Mouse (Mus musculus) stomach, postnatal 0 days (tissue): ENCODE results near the gene Hdac4. TPM values are rescaled to one million over a fixed set of nuclear protein-coding genes. Genes with fewer than 3 reads are reported as not detected.

Experiments
- ATAC-seq: fragments of 200-750 bp; cut with Nextera tagmentation; 2 replicates; pipeline ENCODE4 v1.8.0; 2017; ENCODE audit not compliant: low FRiP score, low TSS enrichment
- DNase-seq: peaks from one replicate; pipeline ENCODE4 v3.0.0-alpha.2; 2016; ENCODE audit warnings: low spot score
- H3K27ac ChIP-seq: fragments of 300-500 bp; sonication (generic); replicated peaks from 2 replicates; pipeline ENCODE4 v1.5.1; 2014; ENCODE audit warnings: mild to moderate bottlenecking, control low read depth
- H3K27me3 ChIP-seq: fragments of 300-500 bp; sonication (generic); 2 replicates; pipeline ENCODE4 v1.6.1; 2014; ENCODE audit warnings: low read length; ENCODE audit not compliant: control insufficient read depth, insufficient read depth
- H3K36me3 ChIP-seq: fragments of 300-500 bp; sonication (generic); 2 replicates; pipeline ENCODE4 v1.6.1; 2014; ENCODE audit warnings: low read length, mixed read lengths; ENCODE audit not compliant: control insufficient read depth, insufficient read depth
- H3K4me1 ChIP-seq: fragments of 300-500 bp; sonication (generic); replicated peaks from 2 replicates; pipeline ENCODE4 v1.6.1; 2014; ENCODE audit warnings: antibody characterized with exemption; ENCODE audit not compliant: control insufficient read depth, insufficient read depth
- H3K4me2 ChIP-seq: fragments of 300-500 bp; sonication (generic); replicated peaks from 2 replicates; pipeline ENCODE4 v1.6.1; 2014; ENCODE audit warnings: low read depth, mild to moderate bottlenecking, control low read depth, moderate library complexity
- H3K4me3 ChIP-seq: fragments of 300-500 bp; sonication (generic); 2 replicates; pipeline ENCODE4 v1.5.1; 2014; ENCODE audit warnings: low read depth, low read length, control low read depth
- H3K9ac ChIP-seq: fragments of 300-500 bp; sonication (generic); 2 replicates; pipeline ENCODE4 v1.6.1; 2014; ENCODE audit warnings: mild to moderate bottlenecking, low read length, control low read depth, mixed read lengths
- H3K9me3 ChIP-seq: fragments of 300-500 bp; sonication (generic); 2 replicates; pipeline ENCODE4 v1.6.1; 2016; ENCODE audit warnings: low read length; ENCODE audit not compliant: control insufficient read depth
- CTCF ChIP-seq: IDR thresholded peaks from 2 replicates; pipeline ENCODE4 v1.5.1; 2016; ENCODE audit warnings: antibody characterized with exemption, low read depth, mild to moderate bottlenecking, moderate library complexity
- EP300 ChIP-seq: optimal IDR thresholded peaks from 2 replicates; pipeline ENCODE3; 2016; ENCODE audit warnings: antibody characterized with exemption
- WGBS: fragments of 180-500 bp; shearing (Covaris S2); extraction: QIAGEN DNeasy Blood & Tissue Kit; methylation state at CpG from one replicate; pipeline ENCODE4 v1.1.7; 2014; 5-methylcytosine and 5-hydroxymethylcytosine counted together
- polyA plus RNA-seq: library from polyadenylated mRNA; unstranded; fragments of >200 nt; fragmentation: Nextera tagmentation; extraction: Ambion mirVana; gene quantifications from 2 replicates; pipeline ENCODE4 v1.2.1, GENCODE M21; 2015

Hdac4 gene
- polyA plus RNA-seq, 1 experiment from 2014 or later: 10.9 TPM

DNA sequence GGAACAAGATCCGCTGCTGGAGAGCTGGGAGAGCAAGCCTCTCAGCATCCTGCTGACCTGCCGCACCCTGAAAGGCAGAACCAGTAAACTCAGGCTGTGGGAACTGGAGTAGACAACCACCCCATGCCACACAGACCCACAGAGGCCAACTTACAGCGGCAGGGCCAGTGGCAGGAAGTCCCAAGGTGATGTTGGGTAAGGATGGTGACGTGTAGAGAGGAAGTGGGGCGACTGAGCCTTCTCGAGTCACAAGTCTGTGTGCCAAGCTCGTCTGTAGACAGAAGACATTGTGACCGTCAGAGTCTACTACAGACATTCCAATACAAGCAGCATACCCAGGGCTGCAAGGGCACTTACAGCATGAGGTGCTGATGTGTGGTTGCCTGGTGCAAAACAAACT, 211.0 kb downstream of the Hdac4 start:
- Histone ChIP-seq H3K4me2 (no peak overlapping the region), H3K9ac (no peak overlapping the region), H3K36me3 (peaks cover 8% of the 10 kb centered on the region), H3K27ac (no peak overlapping the region), H3K27me3 (no peaks in the 10 kb centered on the region), H3K4me1 (no peaks in the 10 kb centered on the region), H3K4me3 (no peak overlapping the region), H3K9me3 (no peaks in the 10 kb centered on the region)
- DNase-seq (no peak), ATAC-seq (no peak)
- 80% methylated on average over 8 of the region's 8 CpGs for WGBS
- TF ChIP-seq EP300 (no peak), CTCF (no peak)

DNA sequence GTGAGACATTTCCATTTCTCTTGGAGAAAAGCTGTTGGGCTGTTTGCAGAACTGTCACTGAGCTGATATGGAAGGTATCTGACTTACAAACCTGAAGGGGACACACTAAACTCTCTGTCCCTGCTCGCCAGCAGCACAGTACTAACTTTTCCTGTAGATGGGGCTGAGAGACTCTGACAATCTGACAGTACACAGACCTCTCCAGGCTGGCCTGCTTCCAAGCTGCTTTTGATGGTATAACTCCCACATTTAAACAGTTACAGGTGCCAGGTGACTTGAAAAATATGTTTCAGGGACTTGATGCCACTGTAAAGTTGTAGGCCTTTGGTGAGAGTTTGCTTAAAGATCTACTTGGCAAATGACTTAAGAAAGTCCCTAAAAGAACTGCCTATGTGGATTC, 214.1 kb downstream of the Hdac4 start:
- Histone ChIP-seq H3K9me3 (no peaks in the 10 kb centered on the region), H3K9ac (no peak overlapping the region), H3K4me3 (no peak overlapping the region), H3K4me1 (no peaks in the 10 kb centered on the region), H3K4me2 (no peak overlapping the region), H3K27ac (no peak overlapping the region), H3K36me3 (peaks cover 8% of the 10 kb centered on the region), H3K27me3 (no peaks in the 10 kb centered on the region)
- 47% methylated on average over 1 of the region's 1 CpGs for WGBS
- TF ChIP-seq EP300 (no peak), CTCF (peak; percentile 56)
- no peak for DNase-seq
- ATAC-seq: no peak

DNA sequence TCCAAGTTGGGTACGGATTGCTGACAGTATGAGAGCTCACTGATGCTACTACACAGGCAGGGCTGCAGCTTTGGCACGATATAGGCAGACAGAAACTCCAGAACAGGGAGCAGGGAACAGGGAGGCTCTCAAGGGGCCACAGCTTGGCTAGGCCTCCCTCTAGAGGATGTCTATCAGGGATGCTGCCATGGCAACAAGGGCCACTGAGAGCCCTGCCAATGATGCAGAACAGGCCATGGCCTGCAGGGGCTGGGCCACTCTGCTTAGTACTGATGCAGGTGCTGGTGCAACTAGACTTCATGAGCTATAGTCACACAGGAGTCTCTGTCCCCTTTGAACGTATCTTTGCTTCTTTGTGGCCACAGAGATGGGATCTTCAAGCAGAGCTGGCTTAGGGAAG, 217.1 kb downstream of the Hdac4 start:
- 70% methylated on average over 3 of the region's 3 CpGs for WGBS
- H3K4me2 ChIP-seq: no peak overlapping the region

DNA sequence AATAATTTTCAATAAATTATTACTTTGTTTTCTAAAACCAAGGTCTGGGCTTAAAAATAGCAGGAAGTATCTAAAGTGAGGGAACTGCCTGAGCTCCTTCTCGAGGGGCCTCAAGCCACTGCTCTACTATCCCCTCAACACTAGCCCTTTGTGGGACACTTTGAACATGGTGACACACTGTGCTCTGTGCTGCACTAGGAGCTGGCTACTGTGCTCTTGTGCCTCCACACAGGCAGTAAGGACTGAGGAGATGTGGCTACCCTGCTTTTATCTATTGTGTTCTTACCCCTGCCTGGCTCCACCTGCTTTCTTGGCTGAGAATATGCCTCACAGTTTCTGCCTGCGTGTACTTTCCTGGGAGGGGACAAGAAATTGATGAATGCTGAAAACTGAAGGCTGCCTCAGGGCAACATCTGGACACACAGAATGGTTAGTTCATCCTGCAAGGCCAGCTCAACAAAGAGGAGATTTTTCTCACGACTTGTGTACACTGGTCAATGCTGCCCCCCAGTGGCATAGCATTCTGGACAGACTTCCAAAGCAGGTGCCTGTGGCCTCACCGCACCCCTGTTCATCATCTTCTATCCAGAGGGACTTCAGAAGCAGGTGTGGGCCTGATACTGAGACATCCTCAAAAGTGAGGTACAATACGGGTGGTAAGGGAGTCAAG, 226.7 kb downstream of the Hdac4 start:
- peaks cover 36% of the 10 kb centered on the region; the same call in 1 of the 2 replicates for H3K36me3 ChIP-seq
- TF ChIP-seq EP300 (no peak), CTCF (peak; percentile 81)
- H3K27me3 ChIP-seq: no peaks in the 10 kb centered on the region
- no peak overlapping the region for H3K27ac ChIP-seq
- ATAC-seq (no peak), DNase-seq (peak; percentile 62)
- WGBS: 52% methylated on average over 5 of the region's 5 CpGs
- no peak overlapping the region for H3K4me2 ChIP-seq
- no peaks in the 10 kb centered on the region for H3K4me1 ChIP-seq
- no peak overlapping the region for H3K4me3 ChIP-seq
- no peaks in the 10 kb centered on the region for H3K9me3 ChIP-seq
- H3K9ac ChIP-seq: no peak overlapping the region

More for the DNA sequence above, 217.1 kb downstream of the Hdac4 start:
- H3K36me3 ChIP-seq: peaks cover 17% of the 10 kb centered on the region
- H3K27ac ChIP-seq: no peak overlapping the region
- H3K27me3 ChIP-seq: no peaks in the 10 kb centered on the region
- no peak overlapping the region for H3K4me3 ChIP-seq
- ATAC-seq: no peak
- H3K9ac ChIP-seq: no peak overlapping the region
- no peak for DNase-seq
- peak; percentile 24; the same call in 1 of the 2 replicates for TF ChIP-seq CTCF
- TF ChIP-seq EP300: no peak
- no peaks in the 10 kb centered on the region for H3K4me1 ChIP-seq
- no peaks in the 10 kb centered on the region for H3K9me3 ChIP-seq

DNA sequence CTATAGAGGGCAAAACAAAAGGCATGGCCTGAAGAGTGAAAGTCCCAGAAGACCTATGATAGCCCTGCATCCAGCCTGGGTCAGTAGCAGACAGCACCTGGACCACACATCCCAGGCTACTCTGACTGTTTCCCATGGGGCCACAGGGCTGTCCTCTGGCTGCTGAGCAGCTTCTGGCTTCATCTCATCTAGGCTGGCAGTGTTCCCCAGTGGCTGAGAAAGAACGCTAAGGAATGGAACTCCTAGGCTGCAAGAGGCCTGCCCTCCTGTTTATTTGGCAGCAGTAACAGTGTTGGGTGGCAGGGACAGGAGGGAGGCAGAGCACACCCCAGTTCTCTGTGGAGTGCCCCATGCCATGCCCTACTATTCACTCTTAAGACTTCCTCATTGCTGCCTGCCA, 228.5 kb downstream of the Hdac4 start:
- Histone ChIP-seq H3K4me3 (no peak overlapping the region), H3K4me1 (no peaks in the 10 kb centered on the region), H3K27ac (no peak overlapping the region), H3K9me3 (no peaks in the 10 kb centered on the region), H3K27me3 (no peaks in the 10 kb centered on the region), H3K4me2 (no peak overlapping the region), H3K9ac (no peak overlapping the region), H3K36me3 (peaks cover 30% of the 10 kb centered on the region; the same call in 1 of the 2 replicates)
- TF ChIP-seq EP300 (no peak), CTCF (no peak)
- DNase-seq (no peak), ATAC-seq (no peak)
- WGBS: 76% methylated on average over 1 of the region's 1 CpGs

DNA sequence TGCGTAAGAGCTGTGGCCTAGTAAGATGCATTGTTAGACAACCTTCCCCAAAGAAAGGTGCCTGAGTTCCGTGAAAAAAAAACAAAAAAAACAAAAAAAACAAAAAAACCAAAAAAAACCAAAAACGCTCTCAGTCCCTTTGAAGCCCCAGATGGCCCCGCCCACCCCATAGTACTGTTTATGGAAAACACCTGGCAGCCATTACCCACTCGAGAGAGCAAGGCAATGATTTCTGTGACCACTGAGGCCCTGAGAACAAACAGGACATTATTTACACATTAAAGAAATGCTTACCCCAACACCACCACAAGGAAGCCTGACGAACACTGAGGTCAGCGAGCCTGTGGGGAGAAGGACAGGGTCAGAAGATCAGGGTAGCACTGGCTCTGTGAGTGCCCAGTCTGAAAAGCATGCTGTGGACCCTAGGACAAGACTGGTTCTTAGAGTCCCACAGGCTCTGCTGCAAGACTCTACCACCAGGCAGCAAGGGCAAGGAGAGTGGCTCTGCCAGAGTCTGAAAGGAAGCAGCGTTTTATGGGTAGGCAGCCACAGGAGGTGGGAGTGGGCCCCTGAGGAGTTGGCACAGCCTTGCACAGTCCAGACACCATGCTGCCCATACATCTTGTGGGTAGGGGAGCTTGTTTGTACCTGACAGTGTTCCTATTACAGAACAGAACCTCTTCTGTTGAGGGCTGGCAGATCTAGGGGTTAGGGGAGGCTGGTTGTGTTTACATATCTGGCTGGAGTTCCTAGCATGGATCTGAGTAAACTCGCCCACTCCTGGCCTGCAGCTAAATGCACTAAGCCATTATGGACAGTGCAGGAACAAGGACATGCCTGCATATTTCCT, 230.8 kb downstream of the Hdac4 start:
- Histone ChIP-seq H3K4me1 (no peaks in the 10 kb centered on the region), H3K27me3 (no peaks in the 10 kb centered on the region), H3K36me3 (peaks cover 19% of the 10 kb centered on the region; the same call in 1 of the 2 replicates), H3K9ac (no peak overlapping the region), H3K27ac (no peak overlapping the region), H3K4me2 (no peak overlapping the region), H3K9me3 (no peaks in the 10 kb centered on the region), H3K4me3 (no peak overlapping the region)
- 69% methylated on average over 9 of the region's 9 CpGs for WGBS
- DNase-seq: no peak
- TF ChIP-seq CTCF: no peak
- no peak for TF ChIP-seq EP300
- ATAC-seq: no peak
